Mouse (Mus musculus) urinary bladder, postnatal 4 days (tissue): ENCODE results near the gene Clcnkb.

Experiments used
- DNase-seq, 2 experiments: peaks; one replicate each; pipeline ENCODE4 v3.0.0; 2021 to 2022; ENCODE audit warnings: low spot score in 2 of 2

Gene Clcnkb

GRCm38 (mm10) chr4:141415924-141416323 lies at the start of gene Clcnkb:
TSS of gene Clcnkb (minus strand) at chr4:141416014.
- DNase-seq: no peak

GRCm38 (mm10) chr4:141464722-141465121 lies 48.9 kb upstream of the Clcnkb start:
- no peak for DNase-seq

GRCm38 (mm10) chr4:141463472-141463871 lies 47.7 kb upstream of the Clcnkb start:
- no peak for DNase-seq

GRCm38 (mm10) chr4:141461576-141461975 lies 45.8 kb upstream of the Clcnkb start:
- DNase-seq: no peak

- DNase-seq: no peak
These were observed 45.3 kb upstream of the Clcnkb start for GRCm38 (mm10) chr4:141461088-141461487.

GRCm38 (mm10) chr4:141460481-141460880 lies 44.7 kb upstream of the Clcnkb start:
- DNase-seq: no peak

- DNase-seq: no peak
These were observed 44.0 kb upstream of the Clcnkb start for GRCm38 (mm10) chr4:141459766-141460165.

- no peak for DNase-seq
These were observed 43.1 kb upstream of the Clcnkb start for GRCm38 (mm10) chr4:141458888-141459287.

GRCm38 (mm10) chr4:141458236-141458635 lies 42.4 kb upstream of the Clcnkb start:
- peak in 1 of 2 experiments; percentile 58 for DNase-seq

- no peak for DNase-seq
These were observed 40.6 kb upstream of the Clcnkb start for GRCm38 (mm10) chr4:141456193-141456938.

GRCm38 (mm10) chr4:141455526-141455925 lies 39.7 kb upstream of the Clcnkb start:
- DNase-seq: no peak

- no peak for DNase-seq
These were observed 39.0 kb upstream of the Clcnkb start for GRCm38 (mm10) chr4:141454581-141455350.

GRCm38 (mm10) chr4:141451916-141452450 lies 36.2 kb upstream of the Clcnkb start:
- DNase-seq: no peak

- no peak for DNase-seq
These were observed 35.4 kb upstream of the Clcnkb start for GRCm38 (mm10) chr4:141451251-141451650.

- DNase-seq: no peak
These were observed 30.4 kb upstream of the Clcnkb start for GRCm38 (mm10) chr4:141446211-141446610.

- no peak for DNase-seq
These were observed 29.5 kb upstream of the Clcnkb start for GRCm38 (mm10) chr4:141445328-141445720.

- DNase-seq: peak; percentile 85 to 90
These were observed 28.9 kb upstream of the Clcnkb start, which contains the start of gene Zbtb17 for GRCm38 (mm10) chr4:141444451-141445327. TSS of gene Zbtb17 (plus strand) at chr4:141444654.

- DNase-seq: no peak
These were observed 28.0 kb upstream of the Clcnkb start for GRCm38 (mm10) chr4:141443641-141444429.

GRCm38 (mm10) chr4:141440877-141441276 lies 25.1 kb upstream of the Clcnkb start:
- no peak for DNase-seq

GRCm38 (mm10) chr4:141439083-141439803 lies 23.4 kb upstream of the Clcnkb start:
- DNase-seq: no peak
